Mouse (Mus musculus): Measurements from ENCODE around the gene Astn2. TPM values are rescaled to one million over a fixed set of nuclear protein-coding genes. Genes with fewer than 3 reads are reported as not detected.

Gene Astn2
- polyA plus RNA-seq, 1 experiment from 2014 or later = 0.66 TPM

- peaks cover 58% of the 10 kb centered on the region for H3K36me3 ChIP-seq
- H3K9me3 ChIP-seq (replicated peaks) = no peaks in the 10 kb centered on the region
- no peak for DNase-seq (ENCODE audit: low spot score)
- WGBS = 97% methylated on average over 14 of the region's 14 CpGs
- H3K27ac ChIP-seq = no peak overlapping the region
- H3K27me3 ChIP-seq (ENCODE audit: low read depth, poor library complexity, severe bottlenecking) = no peaks in the 10 kb centered on the region
- H3K4me1 ChIP-seq = 0 out of 2 replicates have a peak, but pooled peaks cover 4% of the 10 kb centered on the region
- no peak overlapping the region for H3K4me3 ChIP-seq
Observed at GRCm38 (mm10) chr4:65613135-65613534, 791.3 kb downstream of the Astn2 start.

GRCm38 (mm10) chr4:65610896-65611295, 793.5 kb downstream of the Astn2 start:
- peaks cover 17% of the 10 kb centered on the region for H3K4me1 ChIP-seq
- H3K27ac ChIP-seq = no peak overlapping the region
- H3K36me3 ChIP-seq = peaks cover 36% of the 10 kb centered on the region
- H3K4me3 ChIP-seq = no peak overlapping the region
- H3K27me3 ChIP-seq (ENCODE audit: low read depth, poor library complexity, severe bottlenecking) = no peaks in the 10 kb centered on the region
- no peak for DNase-seq (ENCODE audit: low spot score)
- H3K9me3 ChIP-seq (replicated peaks) = no peaks in the 10 kb centered on the region
- WGBS = 91% methylated on average over 6 of the region's 6 CpGs

- Histone ChIP-seq H3K27me3 (ENCODE audit: low read depth, poor library complexity, severe bottlenecking) (no peaks in the 10 kb centered on the region), H3K9me3 (replicated peaks) (no peaks in the 10 kb centered on the region), H3K4me1 (peaks cover 23% of the 10 kb centered on the region), H3K36me3 (peaks cover 31% of the 10 kb centered on the region), H3K4me3 (no peak overlapping the region), H3K27ac (no peak overlapping the region)
- 93% methylated on average over 5 of the region's 5 CpGs for WGBS
- no peak for DNase-seq (ENCODE audit: low spot score)
Observed at GRCm38 (mm10) chr4:65610329-65610728, 794.1 kb downstream of the Astn2 start.

GRCm38 (mm10) chr4:65608112-65608511, 796.3 kb downstream of the Astn2 start:
- 90% methylated on average over 4 of the region's 4 CpGs for WGBS
- H3K4me3 ChIP-seq = no peak overlapping the region
- no peak overlapping the region for H3K27ac ChIP-seq
- no peak for DNase-seq (ENCODE audit: low spot score)
- peaks cover 28% of the 10 kb centered on the region for H3K4me1 ChIP-seq
- H3K27me3 ChIP-seq (ENCODE audit: low read depth, poor library complexity, severe bottlenecking) = no peaks in the 10 kb centered on the region
- peaks cover 9% of the 10 kb centered on the region for H3K36me3 ChIP-seq
- H3K9me3 ChIP-seq (replicated peaks) = no peaks in the 10 kb centered on the region

GRCm38 (mm10) chr4:65607184-65607631, 797.2 kb downstream of the Astn2 start:
- DNase-seq (ENCODE audit: low spot score) = no peak
- 94% methylated on average over 10 of the region's 10 CpGs for WGBS
- Histone ChIP-seq H3K4me3 (no peak overlapping the region), H3K36me3 (no peaks in the 10 kb centered on the region; the same call in 1 of the 2 replicates), H3K4me1 (peaks cover 28% of the 10 kb centered on the region), H3K9me3 (replicated peaks) (no peaks in the 10 kb centered on the region), H3K27me3 (ENCODE audit: low read depth, poor library complexity, severe bottlenecking) (no peaks in the 10 kb centered on the region), H3K27ac (no peak overlapping the region)

- H3K27ac ChIP-seq = peak overlapping the region; percentile 91
Observed at GRCm38 (mm10) chr4:65605151-65605702, 799.2 kb downstream of the Astn2 start.

GRCm38 (mm10) chr4:65604504-65605150, 799.8 kb downstream of the Astn2 start, which contains the start of gene Trim32:
Gene Trim32 (plus strand): TSS chr4:65604986.
- H3K27me3 ChIP-seq (ENCODE audit: low read depth, poor library complexity, severe bottlenecking) = no peaks in the 10 kb centered on the region
- 2% methylated on average over 33 of the region's 33 CpGs for WGBS
- H3K9me3 ChIP-seq (replicated peaks) = no peaks in the 10 kb centered on the region
- H3K4me1 ChIP-seq = peaks cover 24% of the 10 kb centered on the region
- DNase-seq (ENCODE audit: low spot score) = peak; percentile 99
- peak within 1 kb of the TSS; percentile 91 for H3K27ac ChIP-seq
- H3K36me3 ChIP-seq = no peaks in the 10 kb centered on the region
- H3K4me3 ChIP-seq = peak within 1 kb of the TSS; percentile 77

More at GRCm38 (mm10) chr4:65605151-65605702, 799.2 kb downstream of the Astn2 start:
- Histone ChIP-seq H3K9me3 (replicated peaks) (no peaks in the 10 kb centered on the region), H3K27me3 (ENCODE audit: low read depth, poor library complexity, severe bottlenecking) (no peaks in the 10 kb centered on the region), H3K4me1 (peaks cover 25% of the 10 kb centered on the region), H3K36me3 (no peaks in the 10 kb centered on the region), H3K4me3 (peak overlapping the region; percentile 77)
- under 1% methylated on average over 21 of the region's 21 CpGs for WGBS
- peak; percentile 52 for DNase-seq (ENCODE audit: low spot score)

GRCm38 (mm10) chr4:65594601-65595369, 809.6 kb downstream of the Astn2 start:
- WGBS = 76% methylated on average over 5 of the region's 5 CpGs

GRCm38 (mm10) chr4:65589780-65590179, 814.6 kb downstream of the Astn2 start:
- Histone ChIP-seq H3K4me3 (no peak overlapping the region), H3K9me3 (replicated peaks) (no peaks in the 10 kb centered on the region), H3K4me1 (peaks cover 5% of the 10 kb centered on the region; the same call in 1 of the 2 replicates), H3K36me3 (no peaks in the 10 kb centered on the region), H3K27me3 (ENCODE audit: low read depth, poor library complexity, severe bottlenecking) (no peaks in the 10 kb centered on the region), H3K27ac (no peak overlapping the region)
- DNase-seq (ENCODE audit: low spot score) = peak; percentile 55

More at GRCm38 (mm10) chr4:65594601-65595369, 809.6 kb downstream of the Astn2 start:
- peaks cover under 1% of the 10 kb centered on the region; the same call in 1 of the 2 replicates for H3K4me1 ChIP-seq
- no peaks in the 10 kb centered on the region for H3K36me3 ChIP-seq
- no peaks in the 10 kb centered on the region for H3K27me3 ChIP-seq (ENCODE audit: low read depth, poor library complexity, severe bottlenecking)
- no peak overlapping the region for H3K4me3 ChIP-seq
- DNase-seq (ENCODE audit: low spot score) = no peak
- no peaks in the 10 kb centered on the region for H3K9me3 ChIP-seq (replicated peaks)
- H3K27ac ChIP-seq = no peak overlapping the region

GRCm38 (mm10) chr4:65586947-65587346, 817.5 kb downstream of the Astn2 start:
- peaks cover 10% of the 10 kb centered on the region for H3K4me1 ChIP-seq
- 59% methylated on average over 5 of the region's 5 CpGs for WGBS
- no peak for DNase-seq (ENCODE audit: low spot score)
- no peaks in the 10 kb centered on the region for H3K9me3 ChIP-seq (replicated peaks)
- H3K36me3 ChIP-seq = no peaks in the 10 kb centered on the region
- no peaks in the 10 kb centered on the region for H3K27me3 ChIP-seq (ENCODE audit: low read depth, poor library complexity, severe bottlenecking)
- H3K4me3 ChIP-seq = no peak overlapping the region
- H3K27ac ChIP-seq = no peak overlapping the region

GRCm38 (mm10) chr4:65580254-65580653, 824.2 kb downstream of the Astn2 start:
- WGBS = 76% methylated on average over 1 of the region's 1 CpGs
- H3K4me3 ChIP-seq = no peak overlapping the region
- H3K4me1 ChIP-seq = peaks cover 5% of the 10 kb centered on the region; the same call in 1 of the 2 replicates
- no peak for DNase-seq (ENCODE audit: low spot score)
- no peaks in the 10 kb centered on the region for H3K9me3 ChIP-seq (replicated peaks)
- no peak overlapping the region for H3K27ac ChIP-seq
- no peaks in the 10 kb centered on the region for H3K36me3 ChIP-seq
- no peaks in the 10 kb centered on the region for H3K27me3 ChIP-seq (ENCODE audit: low read depth, poor library complexity, severe bottlenecking)

GRCm38 (mm10) chr4:65565493-65565892, 838.9 kb downstream of the Astn2 start:
- Histone ChIP-seq H3K36me3 (no peaks in the 10 kb centered on the region), H3K9me3 (replicated peaks) (no peaks in the 10 kb centered on the region), H3K4me1 (no peaks in the 10 kb centered on the region), H3K27ac (no peak overlapping the region), H3K4me3 (no peak overlapping the region), H3K27me3 (ENCODE audit: low read depth, poor library complexity, severe bottlenecking) (no peaks in the 10 kb centered on the region)
- DNase-seq (ENCODE audit: low spot score) = no peak
- WGBS = 76% methylated on average over 4 of the region's 4 CpGs

GRCm38 (mm10) chr4:65548561-65548960, 855.9 kb downstream of the Astn2 start:
- Histone ChIP-seq H3K27me3 (ENCODE audit: low read depth, poor library complexity, severe bottlenecking) (no peaks in the 10 kb centered on the region), H3K4me1 (no peaks in the 10 kb centered on the region), H3K4me3 (no peak overlapping the region), H3K27ac (no peak overlapping the region), H3K36me3 (no peaks in the 10 kb centered on the region), H3K9me3 (replicated peaks) (no peaks in the 10 kb centered on the region)
- WGBS = 80% methylated on average over 6 of the region's 6 CpGs
- DNase-seq (ENCODE audit: low spot score) = no peak
